Mouse (Mus musculus) spleen, postnatal 4 days (tissue): Measurements from ENCODE around the gene Rbfox1.

ENCODE experiments used
- DNase-seq, 2 experiments: peaks; one replicate each; pipeline ENCODE4 v3.0.0; 2022; ENCODE audit warnings: low spot score in 2 of 2

Rbfox1 gene

DNA sequence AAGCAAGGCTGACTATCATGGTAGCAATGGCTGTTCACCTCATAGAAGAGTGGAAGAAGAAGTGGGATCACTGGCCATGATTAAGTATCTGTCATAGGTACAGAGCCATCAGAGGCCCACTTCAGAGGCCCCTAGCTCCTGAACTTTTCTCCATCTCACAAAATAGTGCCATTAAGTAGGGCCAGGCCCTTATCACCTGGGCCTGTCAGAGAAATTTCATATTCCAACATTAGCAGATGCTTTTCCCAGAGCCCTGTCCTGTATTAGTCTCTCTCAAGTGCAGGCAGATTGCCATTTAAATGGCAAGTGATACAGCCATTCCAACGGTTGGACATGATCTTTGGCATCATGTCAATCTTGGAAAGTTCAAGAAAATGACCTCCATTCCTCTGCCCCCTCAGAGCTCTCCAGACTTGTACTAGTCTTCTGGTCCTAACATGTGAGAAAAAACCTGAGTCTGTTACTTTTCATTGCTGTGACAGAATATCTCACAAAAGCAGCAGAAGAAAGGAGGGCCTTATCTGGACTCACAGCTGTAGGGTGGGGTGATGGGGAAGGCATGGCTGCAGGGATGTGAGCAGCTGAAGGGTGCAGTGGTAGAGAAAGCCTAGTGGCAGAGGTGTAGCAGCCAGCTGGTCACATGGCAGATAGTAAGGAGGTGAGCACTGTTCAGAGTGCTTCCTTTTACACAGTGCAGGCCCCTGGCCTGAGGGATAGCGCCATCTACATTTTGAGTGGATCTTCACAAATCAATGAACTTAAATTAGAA, 210.6 kb downstream of the Rbfox1 start:
- DNase-seq: peak in 1 of 2 experiments; percentile 32

DNA sequence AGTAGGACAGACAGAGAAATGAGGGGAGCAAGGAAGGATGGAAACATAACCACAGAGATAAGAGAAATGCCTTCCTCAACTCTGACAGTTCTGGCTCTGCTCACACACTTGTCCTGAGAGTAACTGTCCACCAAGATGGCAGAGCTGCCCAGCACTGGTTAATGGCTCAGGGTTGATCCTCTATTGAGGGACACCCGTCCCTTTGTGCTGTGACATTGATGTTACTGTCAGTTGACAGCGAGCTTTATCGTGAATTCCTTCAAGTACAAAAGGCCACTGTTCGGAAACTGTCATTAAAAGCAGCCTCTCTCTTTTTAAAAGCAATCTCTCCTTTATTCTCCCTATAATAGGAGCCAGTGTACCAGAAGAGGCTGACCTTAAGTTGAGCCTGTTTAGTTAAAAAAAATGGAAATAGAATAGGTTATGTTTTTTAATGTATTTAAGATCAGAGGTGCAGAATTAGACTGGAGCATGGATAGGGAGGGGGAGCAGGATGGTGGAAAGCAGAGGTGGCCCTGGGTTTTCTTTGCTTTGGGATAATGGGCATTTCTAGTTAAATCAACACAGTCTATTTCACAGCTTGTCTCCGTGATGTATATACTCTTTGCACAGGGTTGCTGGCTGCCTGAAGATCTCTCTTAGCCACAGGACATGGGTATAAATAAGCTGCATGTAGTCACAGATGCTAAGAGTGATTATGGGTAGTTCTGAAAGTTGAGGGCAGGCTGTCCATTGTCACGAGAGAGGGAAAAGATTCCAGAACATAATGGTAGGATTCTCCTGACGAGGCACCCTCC, 212.3 kb downstream of the Rbfox1 start:
- no peak for DNase-seq

DNA sequence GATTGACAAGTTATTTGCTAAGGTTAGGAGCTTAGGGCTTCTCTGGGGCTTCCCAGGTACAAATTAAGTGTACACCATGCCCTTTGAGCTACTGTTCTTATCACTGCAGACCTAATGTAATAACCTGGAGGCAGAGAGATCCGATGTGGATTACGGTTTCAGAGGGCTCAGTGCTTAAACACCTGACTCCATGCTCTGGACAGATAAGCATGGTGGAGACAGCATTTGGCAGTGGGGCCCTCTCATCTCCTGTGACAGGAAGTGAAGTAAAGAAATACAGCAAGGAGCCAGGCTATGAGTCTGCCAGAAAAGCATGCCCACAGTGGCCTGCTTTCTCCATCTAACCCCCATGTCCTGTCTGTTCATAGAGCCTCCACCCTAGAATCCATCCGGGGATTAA, 213.0 kb downstream of the Rbfox1 start:
- DNase-seq: no peak

- DNase-seq: no peak
Observed at GRCm38 (mm10) chr16:6099598-6099997, 214.4 kb downstream of the Rbfox1 start.

GRCm38 (mm10) chr16:6100421-6100877, 215.3 kb downstream of the Rbfox1 start:
- no peak for DNase-seq

DNA sequence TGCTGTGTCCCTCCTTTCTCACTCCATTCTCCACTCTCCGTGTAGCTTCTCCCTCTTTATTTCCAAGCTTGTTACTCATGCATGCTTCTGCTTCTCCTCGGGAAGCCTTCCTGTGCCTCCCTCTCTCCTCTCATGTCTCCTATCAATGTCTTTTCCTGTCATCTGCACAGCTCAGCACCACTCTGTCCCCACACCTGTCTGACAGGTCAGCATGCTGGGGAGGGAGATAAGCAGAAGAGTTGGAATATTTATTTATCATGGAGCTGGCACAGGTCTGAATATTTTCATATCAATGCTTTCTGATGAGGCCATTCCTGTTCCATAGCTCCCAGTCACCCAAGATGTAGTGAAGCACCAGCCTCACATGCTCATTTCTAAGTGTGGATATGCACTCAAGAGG, 218.6 kb downstream of the Rbfox1 start:
- DNase-seq: no peak

DNA sequence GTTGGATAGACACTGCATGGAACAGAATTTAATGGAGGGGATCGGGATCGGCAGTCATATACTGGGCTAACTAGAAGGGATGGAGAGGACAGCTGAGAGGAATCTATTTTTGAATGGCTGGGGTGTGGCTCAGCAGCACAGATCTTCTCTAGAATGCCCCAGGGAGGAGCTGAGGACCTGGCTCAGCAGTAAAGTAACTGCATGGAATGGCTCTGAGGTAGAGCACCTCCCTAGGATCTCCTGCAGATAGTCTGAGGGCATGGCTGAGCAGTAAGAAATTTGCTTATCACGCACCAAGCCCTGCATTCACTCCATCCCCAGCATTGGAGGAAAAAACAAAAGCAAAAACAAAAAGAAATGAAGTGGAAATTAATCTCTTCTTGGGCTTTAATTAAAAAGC, 225.0 kb downstream of the Rbfox1 start:
- DNase-seq: no peak

- DNase-seq: no peak
Observed at GRCm38 (mm10) chr16:6113836-6114475, 228.8 kb downstream of the Rbfox1 start.

GRCm38 (mm10) chr16:6119472-6119871, 234.3 kb downstream of the Rbfox1 start:
- DNase-seq: no peak

- no peak for DNase-seq
Observed at GRCm38 (mm10) chr16:6121232-6121631, 236.1 kb downstream of the Rbfox1 start.

DNA sequence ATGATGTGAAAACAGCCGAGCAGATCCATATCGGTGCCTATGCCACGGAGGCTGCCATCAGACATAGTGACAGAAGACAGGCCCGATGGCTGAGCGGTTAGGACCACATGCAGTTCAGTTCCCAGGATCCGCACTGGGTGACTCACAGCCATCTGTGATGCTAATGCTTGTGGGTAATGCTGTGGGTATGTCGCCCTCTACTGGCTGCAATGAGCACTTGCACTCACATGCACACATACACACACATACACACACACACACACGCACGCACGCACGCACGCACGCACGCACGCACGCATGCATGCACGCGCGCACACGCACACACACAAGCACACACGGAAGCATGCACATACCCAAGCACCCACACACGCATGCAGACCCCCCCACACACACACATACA, 237.7 kb downstream of the Rbfox1 start:
- no peak for DNase-seq

DNA sequence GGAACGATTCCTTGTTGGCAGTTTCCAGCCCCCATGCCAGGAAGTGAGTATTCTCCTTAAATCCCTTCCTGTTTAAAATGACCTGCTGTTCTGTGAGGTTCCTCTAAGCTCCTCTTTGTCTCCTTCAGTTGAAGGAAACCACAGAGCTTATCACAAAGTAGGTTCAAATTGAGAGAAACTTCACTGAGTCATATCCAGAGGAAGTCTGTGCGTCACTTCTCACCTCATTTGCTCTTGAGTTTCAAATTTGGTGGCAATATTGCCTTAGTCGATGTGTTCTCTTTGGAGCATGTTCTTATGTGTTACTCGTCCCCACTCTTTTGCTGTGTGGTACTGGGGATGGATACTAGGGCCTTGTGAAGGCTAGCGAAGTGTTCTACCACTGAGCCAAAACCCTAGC, 243.2 kb downstream of the Rbfox1 start:
- DNase-seq: no peak

- DNase-seq: no peak
Observed at GRCm38 (mm10) chr16:6135016-6135415, 249.9 kb downstream of the Rbfox1 start.

DNA sequence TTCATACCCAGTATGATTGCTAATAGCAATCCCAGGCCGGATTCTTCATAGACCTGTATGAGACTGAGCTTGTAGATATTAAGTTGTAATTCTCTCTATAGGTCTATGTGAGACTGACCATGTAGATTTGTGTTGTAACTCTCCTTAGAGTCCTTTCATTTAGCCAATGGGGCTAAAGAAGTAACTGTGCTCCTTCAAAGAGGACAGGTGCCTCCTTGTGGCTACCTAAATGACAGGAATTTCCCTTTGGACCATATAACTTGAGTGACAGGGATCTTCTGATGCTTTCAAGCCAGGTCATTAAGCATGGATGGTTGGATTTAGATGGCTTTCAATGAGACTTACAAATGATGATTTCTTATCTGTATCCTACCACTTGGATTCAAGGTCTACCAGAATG, 254.3 kb downstream of the Rbfox1 start:
- no peak for DNase-seq

- DNase-seq: no peak
Observed at GRCm38 (mm10) chr16:6147957-6148356, 262.8 kb downstream of the Rbfox1 start.

DNA sequence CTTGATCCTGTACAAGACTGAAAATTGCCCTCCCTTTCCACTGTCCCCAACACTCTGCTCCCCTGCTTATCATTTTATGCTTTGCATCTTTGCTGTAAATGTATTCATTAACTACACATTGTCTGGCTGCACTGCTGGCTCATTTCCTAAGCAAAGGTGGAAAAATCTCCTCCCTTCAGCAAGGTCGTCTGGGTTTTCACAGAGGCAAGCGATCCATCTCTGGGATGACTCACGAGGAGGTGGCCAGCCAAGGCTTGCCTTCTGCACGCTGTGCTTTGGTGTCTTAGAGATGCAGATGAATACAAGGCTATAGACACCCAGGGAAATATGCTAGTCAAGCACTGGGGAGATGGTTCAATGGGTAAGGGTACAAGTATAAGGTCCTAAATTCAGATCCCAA, 264.2 kb downstream of the Rbfox1 start:
- DNase-seq: no peak

DNA sequence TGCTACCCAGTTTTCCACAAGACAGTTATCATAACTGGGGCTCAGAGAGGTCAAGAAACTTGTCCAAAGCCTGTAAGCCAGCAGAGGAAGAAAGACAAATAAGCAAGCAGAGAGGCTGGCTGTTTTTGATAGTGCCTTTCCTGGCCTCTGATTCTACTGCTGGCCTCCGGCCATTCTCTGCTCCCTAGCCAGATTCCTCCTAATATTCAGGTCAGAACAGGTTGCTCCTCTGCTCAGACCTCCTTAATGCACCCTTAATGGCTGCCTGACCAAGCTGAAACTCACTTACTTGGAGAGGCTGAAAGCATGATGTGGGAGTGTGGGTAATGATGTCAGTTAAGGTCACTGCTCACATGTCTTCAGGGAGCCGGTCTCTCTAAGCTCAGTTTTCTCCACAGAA, 270.4 kb downstream of the Rbfox1 start:
- DNase-seq: no peak

GRCm38 (mm10) chr16:6164476-6164875, 279.3 kb downstream of the Rbfox1 start:
- no peak for DNase-seq

DNA sequence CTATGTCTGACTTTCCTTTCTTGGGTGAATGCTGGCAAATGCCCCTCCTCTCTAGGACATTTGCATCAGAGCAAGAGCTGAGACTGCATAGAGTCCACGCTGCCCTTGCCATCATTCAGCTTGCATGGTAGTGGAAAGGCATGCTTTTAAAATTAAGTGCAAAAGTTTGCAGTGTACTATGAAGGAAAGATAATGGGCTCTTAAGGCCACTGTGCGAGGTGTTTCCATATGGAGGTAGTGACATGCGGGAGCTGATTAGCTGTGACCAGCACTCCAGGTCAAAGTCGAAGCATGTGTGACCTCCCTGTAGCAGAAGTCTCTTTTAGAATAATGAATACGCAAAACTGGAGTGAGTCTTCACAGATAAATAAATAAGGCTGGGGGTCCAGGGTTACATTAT, 284.2 kb downstream of the Rbfox1 start:
- DNase-seq: no peak

DNA sequence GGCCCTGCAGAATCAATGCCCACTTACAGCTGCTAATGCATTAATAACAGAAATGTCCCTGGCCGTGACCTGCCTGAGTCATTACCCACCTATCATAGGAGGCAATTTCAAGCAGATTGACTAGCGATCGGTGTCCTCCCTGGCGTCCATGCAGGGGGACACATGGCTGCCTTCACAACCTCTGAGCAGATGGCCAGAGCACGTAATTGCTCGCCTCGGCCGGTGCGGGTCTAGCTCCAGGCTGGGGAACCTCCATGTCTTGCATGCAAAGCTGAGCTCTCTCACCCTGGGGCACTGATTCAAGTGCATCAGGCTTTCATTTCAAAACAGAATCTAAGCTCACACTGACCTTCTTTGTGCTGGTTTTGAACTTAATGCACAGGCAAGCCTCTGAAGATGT, 295.7 kb downstream of the Rbfox1 start:
- no peak for DNase-seq

GRCm38 (mm10) chr16:6182329-6182728, 297.2 kb downstream of the Rbfox1 start:
- no peak for DNase-seq

GRCm38 (mm10) chr16:6192358-6192757, 307.2 kb downstream of the Rbfox1 start:
- DNase-seq: no peak

DNA sequence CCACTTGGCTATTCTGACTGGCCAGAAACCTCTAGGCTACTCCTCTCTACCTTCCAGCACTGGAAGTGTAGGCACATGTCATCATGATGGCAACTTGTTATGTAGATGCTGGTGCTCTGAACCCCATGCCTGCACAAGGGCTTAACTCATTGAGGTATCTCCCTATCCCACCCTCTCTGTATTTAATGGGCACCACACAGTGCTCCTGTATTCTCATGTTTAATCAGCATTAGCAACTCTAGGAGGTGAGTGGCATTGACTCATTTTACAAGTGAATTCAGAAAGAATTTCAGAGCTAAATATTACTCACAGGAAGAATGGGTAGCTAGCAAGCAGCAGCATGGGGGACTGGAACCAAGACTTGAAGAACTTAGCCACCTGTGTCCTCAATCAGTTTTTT, 321.3 kb downstream of the Rbfox1 start:
- no peak for DNase-seq
